Mouse (Mus musculus): ENCODE data around the gene Gm4871.
A peak's percentile ranks its signal among the peaks of the same experiment; 100 is the strongest.

The Gm4871 gene

DNA sequence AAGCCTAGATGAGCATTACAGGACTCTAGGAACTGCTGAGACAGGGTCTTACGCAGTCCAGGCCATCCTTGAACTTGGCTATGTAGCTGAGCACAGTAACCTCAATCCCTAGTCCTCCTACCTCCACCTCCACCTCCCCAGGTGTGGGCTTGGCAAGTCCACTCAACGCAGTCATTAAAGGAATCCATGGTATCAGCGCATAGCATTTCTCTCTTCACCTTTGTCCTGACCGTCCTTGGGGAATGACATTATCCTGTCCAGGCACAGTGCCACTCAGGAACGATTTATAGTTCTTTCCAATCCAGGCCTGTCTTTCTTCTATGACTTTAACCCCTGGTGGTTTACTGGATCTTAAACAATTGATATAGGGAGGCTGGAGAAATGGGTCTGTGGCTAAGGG lies 42.1 kb downstream of the Gm4871 start:
- no peak for DNase-seq (ENCODE audit: low read depth, low spot score)

- no peak for DNase-seq (ENCODE audit: low read depth, low spot score)
These were observed 42.5 kb downstream of the Gm4871 start for GRCm38 (mm10) chr5:144990051-144990450.

- DNase-seq (ENCODE audit: low read depth, low spot score), result no peak
These were observed 43.5 kb downstream of the Gm4871 start for GRCm38 (mm10) chr5:144989061-144989405.

DNA sequence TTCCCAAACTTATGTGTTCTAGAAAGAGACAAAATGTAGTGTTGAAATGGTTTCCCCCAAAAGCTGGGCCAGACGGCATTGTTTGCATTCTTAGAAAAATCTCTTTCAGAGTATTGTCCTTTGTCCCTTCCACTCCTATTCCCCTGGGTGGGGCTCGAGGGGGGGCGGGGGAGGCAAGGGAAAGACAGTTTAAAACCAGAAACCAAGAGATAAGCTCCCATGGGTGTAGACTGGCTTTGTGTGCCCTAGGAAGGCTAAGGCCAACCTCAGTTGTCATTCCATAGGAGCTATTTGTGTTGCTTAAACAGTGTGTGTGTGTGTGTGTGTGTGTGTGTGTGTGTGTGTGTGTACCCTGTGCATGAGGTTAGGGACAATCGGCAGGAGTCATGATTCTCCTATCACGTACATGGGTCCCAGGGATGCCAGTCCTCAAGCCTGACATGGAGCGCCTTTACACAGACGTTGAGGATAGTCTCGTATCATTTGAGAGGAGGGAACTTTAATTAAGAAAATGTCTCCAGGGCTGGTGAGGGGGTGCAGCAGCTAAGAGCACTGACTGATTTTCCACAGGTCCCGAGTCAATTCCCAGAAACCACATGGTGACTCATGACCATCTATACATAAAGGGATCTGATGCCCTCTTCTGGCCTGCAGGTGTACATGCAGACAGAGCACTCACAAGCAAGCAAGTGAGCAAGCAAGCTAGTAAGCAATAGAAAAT lies 44.1 kb downstream of the Gm4871 start:
- peak; percentile 86 for DNase-seq (ENCODE audit: low read depth, low spot score)

DNA sequence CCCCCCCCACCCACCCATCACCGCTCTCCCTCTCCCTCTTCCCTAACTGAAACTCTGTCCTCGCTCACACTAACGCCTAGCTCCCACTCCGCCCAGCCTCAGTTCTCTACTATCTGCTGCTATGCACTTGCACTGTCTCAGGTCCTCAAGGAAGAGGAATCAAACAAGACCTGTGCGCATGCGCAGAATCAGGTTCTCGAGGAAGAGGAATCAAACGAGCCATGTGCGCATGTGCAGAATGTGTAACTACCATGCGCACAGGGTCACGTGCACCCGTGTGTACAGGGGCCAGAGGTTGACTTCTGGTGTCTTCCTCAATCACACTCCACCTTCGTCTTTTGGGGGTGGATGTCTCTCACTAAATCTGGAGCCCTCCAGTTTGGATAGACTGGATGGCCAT lies 45.0 kb downstream of the Gm4871 start:
- peak; percentile 96 for DNase-seq (ENCODE audit: low read depth, low spot score)

- no peak for DNase-seq (ENCODE audit: low read depth, low spot score)
These were observed 47.7 kb downstream of the Gm4871 start for GRCm38 (mm10) chr5:144984839-144985238.

DNA sequence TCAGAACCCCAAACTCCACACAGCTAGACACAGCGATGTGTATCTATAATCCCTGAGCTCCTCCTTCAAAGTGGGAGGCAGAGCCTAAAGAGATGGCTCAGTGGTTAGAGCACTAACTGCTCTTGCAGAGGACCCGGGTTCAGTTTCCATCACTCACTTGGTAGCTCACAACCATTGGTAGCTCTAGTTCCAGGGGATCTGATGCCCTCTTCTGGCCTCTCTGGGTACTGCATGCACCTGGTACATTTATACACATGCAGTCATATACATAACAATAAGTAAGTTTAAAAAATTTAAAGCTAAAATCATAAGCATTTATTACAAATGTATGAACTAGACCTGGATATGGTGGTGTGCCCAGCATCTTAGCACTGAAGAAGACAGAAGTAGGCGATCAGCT lies 49.3 kb downstream of the Gm4871 start:
- DNase-seq (ENCODE audit: low read depth, low spot score), result peak; percentile 60
